Mouse (Mus musculus) stomach, postnatal 0 days (tissue): Measurements from ENCODE around the gene Cyp2c67.
"Not testable (repeated sequence)": the region's sequence is repeated elsewhere in the genome, so short reads cannot be mapped to it uniquely, and the experiment has no call there.

Experiments used
- CTCF ChIP-seq: IDR thresholded peaks from 2 replicates; pipeline ENCODE4 v1.5.1; 2016; ENCODE audit warnings: antibody characterized with exemption, low read depth, mild to moderate bottlenecking, moderate library complexity
- EP300 ChIP-seq: optimal IDR thresholded peaks from 2 replicates; pipeline ENCODE3; 2016; ENCODE audit warnings: antibody characterized with exemption

DNA sequence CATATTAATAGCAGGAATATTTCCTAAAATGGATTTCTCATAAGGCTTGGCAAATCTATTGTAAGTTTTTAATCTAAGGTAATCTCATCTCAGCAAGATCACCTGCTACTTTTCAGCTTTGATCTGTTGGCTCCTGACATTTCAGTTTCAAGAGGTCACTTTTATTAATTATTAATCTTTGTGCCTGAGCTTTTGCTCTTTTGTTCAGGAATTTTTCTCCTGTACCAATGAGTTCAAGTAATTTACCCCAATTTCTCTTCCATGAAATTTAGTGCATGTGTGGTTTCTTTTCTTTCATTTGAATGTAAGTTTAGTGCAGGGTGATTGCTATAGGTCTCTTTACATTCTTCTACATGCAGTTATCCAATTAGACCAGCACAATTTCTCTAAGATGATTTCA is 16.8 kb upstream of the Cyp2c67 start:
- not testable (repeated sequence) for TF ChIP-seq CTCF, EP300
